Mouse (Mus musculus) CD4-positive, CD25-positive, alpha-beta regulatory T cell, adult 4 months (primary cell): ENCODE measurements around the gene Hyal1. TPM values are rescaled to one million over a fixed set of nuclear protein-coding genes. Genes with fewer than 3 reads are reported as not detected.

Experiments used
- ATAC-seq: one replicate; pipeline ENCODE4 v1.8.0; 2017
- polyA plus RNA-seq, 2 experiments: library from polyadenylated mRNA; unstranded; fragments of 100-300 nt; shearing (Covaris generic); gene quantifications; one replicate each; pipeline ENCODE4 v1.2.1; 2017

Gene Hyal1
- 1 to 10 TPM; 6.7 to 7.9 TPM for polyA plus RNA-seq

DNA sequence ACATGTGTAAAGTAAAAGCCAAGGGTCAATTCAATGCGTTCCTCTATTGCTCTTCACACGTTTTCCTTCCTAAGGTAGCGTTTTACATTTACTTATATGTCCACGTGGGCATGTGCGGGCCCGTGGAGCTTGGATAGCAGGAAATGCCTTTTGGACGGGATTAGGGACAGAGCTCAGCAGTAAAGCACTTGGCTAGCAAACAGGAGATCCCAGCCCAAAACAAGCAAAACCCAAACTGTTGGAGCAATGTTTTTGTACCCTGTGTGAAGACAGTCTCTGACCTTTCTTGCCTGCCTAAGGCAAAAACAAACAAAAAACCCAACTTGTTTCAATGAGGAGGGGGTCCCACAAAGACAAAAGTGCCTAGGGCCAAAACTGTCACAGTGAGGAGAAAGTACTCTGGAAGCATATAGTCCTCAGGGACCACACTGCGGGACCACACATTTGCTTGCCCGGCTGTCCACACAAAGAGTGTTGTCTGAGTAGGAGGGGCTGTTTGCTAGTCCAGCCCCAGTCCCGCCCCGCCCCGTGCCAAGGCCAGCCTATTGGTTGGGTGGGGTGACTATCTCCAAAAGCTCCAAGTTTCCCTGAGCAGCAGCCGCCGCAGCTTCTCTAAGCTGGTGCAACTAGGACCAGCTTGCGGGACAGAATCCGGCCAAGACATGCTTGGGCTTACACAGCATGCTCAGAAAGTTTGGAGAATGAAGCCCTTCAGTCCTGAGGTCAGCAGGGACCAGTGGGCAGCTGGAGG, at the start of gene Hyal1:
TSS of gene Hyal1 (plus strand) at position 571 of the 751 bp plus-strand sequence.
- ATAC-seq: no peak

- peak; percentile 99 for ATAC-seq
Observed at GRCm38 (mm10) chr9:107533791-107534407, 42.8 kb upstream of the Hyal1 start, which contains the start of gene Tmem115. Tmem115 (plus strand) TSS chr9:107533945.

- no peak for ATAC-seq
Observed at GRCm38 (mm10) chr9:107534408-107535202, 42.1 kb upstream of the Hyal1 start.

GRCm38 (mm10) chr9:107538231-107538630, 38.5 kb upstream of the Hyal1 start:
- no peak for ATAC-seq

- ATAC-seq: no peak
Observed at GRCm38 (mm10) chr9:107538711-107539110, 38.0 kb upstream of the Hyal1 start.

GRCm38 (mm10) chr9:107539940-107540339, 36.8 kb upstream of the Hyal1 start:
- no peak for ATAC-seq

DNA sequence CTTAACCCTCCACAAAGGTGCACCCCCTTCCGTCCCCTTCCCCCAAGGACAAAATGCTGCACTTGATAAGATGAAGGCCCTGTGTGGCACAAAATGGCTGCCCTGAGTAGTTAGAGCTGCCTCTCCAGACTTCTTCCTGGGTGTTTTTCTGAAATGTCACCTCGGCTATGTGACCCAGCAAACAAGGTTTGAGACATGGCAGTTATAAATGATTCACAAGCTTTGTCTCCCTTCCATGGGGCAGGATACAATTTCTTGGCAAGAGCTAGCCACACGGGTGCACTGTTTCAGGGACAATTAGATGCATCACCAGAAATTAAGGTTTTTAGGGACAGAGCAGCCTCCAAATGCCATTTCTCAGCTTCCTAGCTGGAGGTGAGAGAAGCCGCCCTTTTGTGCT, 36.3 kb upstream of the Hyal1 start:
- ATAC-seq: no peak

GRCm38 (mm10) chr9:107541005-107541404, 35.7 kb upstream of the Hyal1 start:
- ATAC-seq: no peak

- ATAC-seq: peak; percentile 87
Observed at GRCm38 (mm10) chr9:107541474-107542351, 35.0 kb upstream of the Hyal1 start, which contains the start of the genes Cyb561d2 and Nprl2. Cyb561d2 (minus strand) TSS chr9:107542193. Nprl2 (plus strand) TSS chr9:107542226.

- ATAC-seq: no peak
Observed at GRCm38 (mm10) chr9:107542352-107542686, 34.4 kb upstream of the Hyal1 start.

DNA sequence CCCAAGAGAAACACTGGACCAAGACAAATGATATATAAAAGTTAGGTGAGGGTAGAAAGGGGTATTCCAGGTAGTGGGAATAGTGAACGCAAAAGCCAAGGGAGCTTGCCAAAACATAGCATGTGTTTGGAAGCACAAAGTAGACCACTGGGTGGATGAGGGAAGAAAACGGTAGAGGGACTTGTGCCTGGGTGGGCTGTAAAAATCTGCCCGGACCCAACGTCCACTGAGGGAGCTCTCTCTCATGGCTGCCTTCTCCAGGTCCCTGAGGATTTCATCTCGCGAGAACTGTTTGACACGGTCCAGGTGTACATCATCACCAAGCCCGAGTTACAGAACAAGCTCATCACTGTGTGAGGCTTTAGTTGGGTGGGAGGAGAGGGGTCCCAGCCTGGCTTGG, 34.0 kb upstream of the Hyal1 start:
- ATAC-seq: no peak

- no peak for ATAC-seq
Observed at GRCm38 (mm10) chr9:107543299-107543698, 33.4 kb upstream of the Hyal1 start.

DNA sequence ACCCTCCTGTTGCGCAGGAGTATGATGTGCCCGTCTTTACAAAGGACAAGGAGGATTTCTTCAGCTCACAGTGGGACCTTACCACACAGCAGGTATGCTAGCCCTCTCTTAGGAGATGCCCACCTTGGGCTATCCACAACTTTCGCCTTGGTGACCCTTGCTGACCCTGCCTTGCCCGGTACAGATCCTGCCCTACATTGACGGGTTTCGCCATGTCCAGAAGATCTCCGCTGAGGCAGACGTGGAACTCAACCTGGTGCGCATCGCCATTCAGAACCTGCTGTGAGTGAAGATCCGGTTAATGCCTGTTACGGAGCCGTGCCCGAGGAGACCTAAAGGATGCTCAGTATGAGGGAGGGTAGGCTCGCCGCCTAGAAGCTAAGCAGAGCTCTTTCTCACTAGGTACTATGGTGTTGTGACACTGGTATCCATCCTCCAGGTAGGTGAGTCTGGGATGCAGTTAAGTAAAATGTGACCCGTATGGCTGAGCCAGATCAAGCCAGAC, 32.5 kb upstream of the Hyal1 start:
- ATAC-seq: no peak

- ATAC-seq: no peak
Observed at GRCm38 (mm10) chr9:107544729-107545128, 32.0 kb upstream of the Hyal1 start.

DNA sequence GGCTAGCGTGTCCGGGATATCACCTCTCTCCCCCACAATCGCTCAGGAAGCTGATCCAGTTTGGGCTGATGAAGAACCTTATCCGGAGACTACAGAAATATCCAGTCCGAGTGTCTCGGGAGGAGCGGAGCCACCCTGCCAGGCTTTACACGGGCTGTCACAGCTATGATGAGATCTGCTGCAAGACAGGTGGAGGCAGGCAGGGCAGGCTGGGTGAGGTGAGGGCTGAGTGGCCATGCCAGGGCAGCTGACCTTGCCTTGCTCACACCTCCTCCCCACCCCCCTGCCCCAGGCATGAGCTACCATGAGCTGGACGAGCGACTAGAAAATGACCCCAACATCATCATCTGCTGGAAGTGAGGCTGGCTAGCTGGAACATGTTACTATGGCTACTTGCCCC, 31.5 kb upstream of the Hyal1 start:
- no peak for ATAC-seq

- peak; percentile 20 for ATAC-seq
Observed at GRCm38 (mm10) chr9:107545602-107546001, 31.1 kb upstream of the Hyal1 start.

- peak; percentile 37 for ATAC-seq
Observed at GRCm38 (mm10) chr9:107547026-107547425, 29.7 kb upstream of the Hyal1 start, which contains the start of gene Zmynd10. Zmynd10 (plus strand) TSS chr9:107547298.

- no peak for ATAC-seq
Observed at GRCm38 (mm10) chr9:107547957-107548356, 28.8 kb upstream of the Hyal1 start.

- no peak for ATAC-seq
Observed at GRCm38 (mm10) chr9:107548820-107549219, 27.9 kb upstream of the Hyal1 start.

GRCm38 (mm10) chr9:107549297-107550074, 27.2 kb upstream of the Hyal1 start:
- no peak for ATAC-seq

GRCm38 (mm10) chr9:107550491-107551116, 26.1 kb upstream of the Hyal1 start:
- no peak for ATAC-seq
